ENCODE assay signal across 8 mouse cellular contexts in genomic region chr13:43398297-43399080, GRCm38 (mm10). TPM values are rescaled to one million over a fixed set of nuclear protein-coding genes. Genes with fewer than 3 reads are reported as not detected.
DNase-seq lines count a peak whose midpoint lies in the region; ATAC-seq lines count a peak whose summit lies in the region.

Gene Nol7, plus strand, starts transcription at chr13:43398390.

- peaks cover 32% of the 10 kb centered on the region for H3K36me3 ChIP-seq in intestine, embryonic 14.5 days (ENCODE audit: control insufficient read depth, insufficient read depth, low read length)

- intact Hi-C loops in left cerebral cortex, postnatal 14 days (cut with DNase I): loop anchor here (5.0 kb wide), 2 partner anchors 96 to 226 kb away; partner anchors contain the start of genes Gfod1 and Tbc1d7

- ATAC-seq in intestine, embryonic 14.5 days (replicated peaks; ENCODE audit: low FRiP score, low TSS enrichment, low read depth): peak; percentile 92

- peak; percentile 96 to 99 for DNase-seq in adrenal gland, adult (ENCODE audit: inconsistent age in 2 of 2, low spot score in 1 of 2)
- DNase-seq in embryo, embryonic 10.5 days (ENCODE audit: low spot score): peak; percentile 93
- DNase-seq in gastrocnemius, postnatal 25 days: peak; percentile 91
- peak; percentile 99 for DNase-seq in intestine, embryonic 14.5 days (ENCODE audit: low spot score)
- peak; percentile 96 to 97 for DNase-seq in left cerebral cortex, postnatal 14 days (ENCODE audit: low spot score in 2 of 2)
- DNase-seq in mesoderm, embryonic 11.5 days (ENCODE audit: low read depth, low spot score): peak; percentile 96
- DNase-seq in right cerebral cortex, postnatal 36 days (ENCODE audit: low spot score in 2 of 2): peak; percentile 89 to 93
- DNase-seq in yolk sac, embryonic 10.5 days (ENCODE audit: low spot score): peak; percentile 97

- H3K9ac ChIP-seq in intestine, embryonic 14.5 days (ENCODE audit: low read length): peak within 1 kb of the TSS; percentile 86

- H3K27me3 ChIP-seq in intestine, embryonic 14.5 days (replicated peaks; ENCODE audit: control insufficient read depth, insufficient read depth, low read length): no peaks in the 10 kb centered on the region

- no peaks in the 10 kb centered on the region for H3K4me1 ChIP-seq in intestine, embryonic 14.5 days (replicated peaks; ENCODE audit: control insufficient read depth, insufficient read depth, low read length)

- H3K4me2 ChIP-seq in intestine, embryonic 14.5 days (ENCODE audit: low read length): peak within 1 kb of the TSS; percentile 63

- H3K27ac ChIP-seq in intestine, embryonic 14.5 days (ENCODE audit: low read depth): peak within 1 kb of the TSS; percentile 91

- H3K9me3 ChIP-seq in intestine, embryonic 14.5 days (ENCODE audit: control insufficient read depth, low read length): no peaks in the 10 kb centered on the region

- 1% methylated on average over 72 of the region's 72 CpGs for WGBS in intestine, embryonic 14.5 days

- peak within 1 kb of the TSS; percentile 84 for H3K4me3 ChIP-seq in intestine, embryonic 14.5 days (ENCODE audit: low read depth, low read length)

RNA-seq across cellular contexts. Expression of gene Nol7, which starts in this region (rescaled TPM):
- total RNA-seq in gastrocnemius, postnatal 25 days (2021): 100 to 1,000 TPM; 108 to 109 TPM
- polyA plus RNA-seq in intestine, embryonic 14.5 days (2014; fragmentation: Nextera tagmentation; extraction: Ambion mirVana): 136 and 146 TPM in 2 replicates
- total RNA-seq in left cerebral cortex, postnatal 14 days (2021): 10 to 100 TPM; 78.5 to 80.1 TPM

Comparison
In these comparisons a context has a peak if more than half of its experiments do, and no peak if none do; other contexts are left out.
1. Peak in every context shown above with its lines: DNase-seq, ATAC-seq, H3K4me3 ChIP-seq and H3K27ac ChIP-seq.